Comparison of ENCODE assay signal across 13 mouse cellular contexts in the genomic region with DNA sequence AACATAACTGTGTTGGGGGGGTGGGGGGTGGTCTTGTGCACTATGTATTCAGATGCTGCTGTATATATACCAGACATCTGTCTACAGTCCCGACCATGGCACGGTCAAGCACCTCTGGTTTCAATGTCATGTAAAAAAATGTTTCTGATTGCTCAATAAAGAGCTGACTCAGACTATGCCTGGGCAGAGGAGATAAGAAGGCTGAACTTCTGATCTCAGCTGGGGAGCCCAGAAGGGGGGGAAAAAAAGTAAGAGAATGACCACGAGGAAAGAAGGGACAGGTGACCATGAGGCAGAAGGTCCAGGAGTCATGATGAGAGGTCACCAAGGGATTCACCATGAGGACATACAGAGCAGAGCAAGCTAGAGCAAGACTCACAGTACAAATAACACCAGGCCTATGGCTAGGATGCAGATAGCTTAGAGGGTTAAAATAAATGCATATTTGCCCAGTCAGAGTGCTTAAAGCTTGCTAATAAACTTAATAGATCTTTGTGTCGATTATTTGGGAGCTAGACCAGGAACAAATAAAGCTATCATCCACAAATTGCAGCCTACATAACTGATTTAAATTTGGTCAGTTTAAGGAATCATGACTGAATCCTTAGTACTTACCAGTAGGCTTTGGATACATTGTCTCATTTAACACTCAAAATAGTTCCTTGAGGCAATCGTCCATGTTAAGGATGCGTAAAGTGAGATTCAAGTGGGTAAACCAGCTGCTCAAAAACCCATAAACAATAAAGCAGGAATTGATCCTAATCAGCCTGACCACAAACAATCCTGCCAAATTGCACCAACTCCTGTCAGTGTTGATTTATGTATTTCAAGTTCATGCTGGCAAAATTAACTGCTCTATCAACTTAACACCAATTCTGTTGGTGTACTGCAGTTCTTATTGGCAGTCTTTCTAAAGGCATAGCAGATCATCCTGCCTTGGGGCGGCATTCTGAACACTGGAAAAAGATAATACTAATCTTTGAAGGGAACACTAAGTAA. TPM values are rescaled to one million over a fixed set of nuclear protein-coding genes. Genes with fewer than 3 reads are reported as not detected.
DNase-seq lines count a peak whose midpoint lies in the region; ATAC-seq and TF ChIP-seq lines count a peak whose summit lies in the region.
"Had no signal": no experiment of that assay in that cellular context is flagged by ENCODE, and none has a peak within 500 bp of the region (broad histone marks: within the 10 kb centered on the region; RNA-seq: fewer than 3 reads in every experiment).

No protein-coding gene starts in this region.

- H3K36me3 ChIP-seq in G1E (replicated peaks): peaks cover 10% of the 10 kb centered on the region
- H3K36me3 ChIP-seq in liver, postnatal 0 days (replicated peaks; ENCODE audit: insufficient read depth, low read length): no peaks in the 10 kb centered on the region
- no peaks in the 10 kb centered on the region for H3K36me3 ChIP-seq in forebrain, embryonic 13.5 days (ENCODE audit: poor library complexity, severe bottlenecking)
- H3K36me3 ChIP-seq: hindbrain, embryonic 10.5 days; midbrain, embryonic 12.5 days had no signal

- 0 out of 2 replicates have a peak, but pooled peaks cover 7% of the 10 kb centered on the region for H3K9me3 ChIP-seq in G1E (replicated peaks)
- no peaks in the 10 kb centered on the region for H3K9me3 ChIP-seq in liver, postnatal 0 days (ENCODE audit: low read length)
- peaks cover 4% of the 10 kb centered on the region for H3K9me3 ChIP-seq in forebrain, embryonic 13.5 days (replicated peaks)
- H3K9me3 ChIP-seq: midbrain, embryonic 12.5 days had no signal

- peak; percentile 38 for DNase-seq in adrenal gland, adult 8-10 months
- DNase-seq in adrenal gland, postnatal 4 days (ENCODE audit: low spot score in 2 of 2): no peak
- DNase-seq in G1E (ENCODE audit: low spot score): no peak
- no peak for DNase-seq in liver, postnatal 0 days
- no peak for DNase-seq in testis, postnatal 14 days (ENCODE audit: low spot score)
- DNase-seq: cerebellum, postnatal 36 days; kidney, postnatal 4 days had no signal

- TF ChIP-seq CTCF in G1E (IDR thresholded peaks at IDR 0.05; ENCODE audit: low read depth, low read length): no peak
- no peak for TF ChIP-seq CTCF in liver, postnatal 0 days (IDR thresholded peaks at IDR 0.05; ENCODE audit: low read depth)

- no peaks in the 10 kb centered on the region for H3K27me3 ChIP-seq in G1E (ENCODE audit: insufficient read depth, low read length)
- no peaks in the 10 kb centered on the region for H3K27me3 ChIP-seq in liver, postnatal 0 days (ENCODE audit: insufficient read depth, low read length)
- H3K27me3 ChIP-seq in forebrain, embryonic 13.5 days: 0 out of 2 replicates have a peak, but pooled peaks cover 3% of the 10 kb centered on the region

- H3K4me1 ChIP-seq in G1E (ENCODE audit: insufficient read depth, low read depth, low read length): peaks cover 58% of the 10 kb centered on the region
- H3K4me1 ChIP-seq in liver, postnatal 0 days (ENCODE audit: insufficient read depth): peaks cover 33% of the 10 kb centered on the region
- H3K4me1 ChIP-seq in forebrain, embryonic 13.5 days: peaks cover 15% of the 10 kb centered on the region

- H3K4me3 ChIP-seq in G1E (ENCODE audit: low read depth, low read length): peak overlapping the region; percentile 28; the same call in 1 of the 2 replicates
- H3K4me3 ChIP-seq in liver, postnatal 0 days (ENCODE audit: low read depth, low read length): no peak overlapping the region
- H3K4me3 ChIP-seq in forebrain, embryonic 13.5 days: no peak overlapping the region
- H3K4me3 ChIP-seq: hindbrain, embryonic 10.5 days; midbrain, embryonic 12.5 days had no signal

- H3K27ac ChIP-seq in liver, postnatal 0 days (ENCODE audit: low read depth): peak overlapping the region; percentile 44
- no peak overlapping the region for H3K27ac ChIP-seq in forebrain, embryonic 13.5 days
- H3K27ac ChIP-seq: hindbrain, embryonic 10.5 days; midbrain, embryonic 12.5 days had no signal

- peak; percentile 93 for TF ChIP-seq EP300 in liver, postnatal 0 days (IDR thresholded peaks at IDR 0.05; ENCODE audit: low read depth)

- H3K9ac ChIP-seq in liver, postnatal 0 days (replicated peaks): no peak overlapping the region
- H3K9ac ChIP-seq in forebrain, embryonic 13.5 days: no peak overlapping the region
- H3K9ac ChIP-seq: midbrain, embryonic 12.5 days had no signal

- peak overlapping the region; percentile 37 for H3K4me2 ChIP-seq in liver, postnatal 0 days (ENCODE audit: low read depth, low read length)
- no peak overlapping the region for H3K4me2 ChIP-seq in forebrain, embryonic 13.5 days
- H3K4me2 ChIP-seq: midbrain, embryonic 12.5 days had no signal

- peak; percentile 79 for ATAC-seq in G1E (ENCODE audit: extremely low read depth, insufficient number of reproducible peaks, low FRiP score, poor library complexity, severe bottlenecking)
- peak; percentile 83 for ATAC-seq in erythroid progenitor cell, adult 5-6 weeks (replicated peaks; ENCODE audit: low FRiP score, poor library complexity, severe bottlenecking)
- peak; percentile 88 for ATAC-seq in liver, postnatal 0 days
- no peak for ATAC-seq in cerebellum, adult (ENCODE audit: insufficient number of reproducible peaks, low FRiP score, low TSS enrichment)
- no peak for ATAC-seq in forebrain, embryonic 13.5 days
- ATAC-seq: forebrain, embryonic 14.5 days had no signal

- WGBS in liver, postnatal 0 days (ENCODE audit: insufficient replicate concordance): 41% methylated on average over 7 of the region's 7 CpGs
- 87% methylated on average over 7 of the region's 7 CpGs for WGBS in forebrain, embryonic 13.5 days

RNA-seq across cellular contexts. Expression of gene Pip4k2a, which starts 5.1 kb away (rescaled TPM):
- total RNA-seq in adrenal gland, adult 8-10 months (2022): 10 to 100 TPM; 35.3 to 46.5 (median 39.4) TPM
- total RNA-seq in adrenal gland, postnatal 4 days (2021): 10 to 100 TPM; 23.8 to 25.1 TPM
- total RNA-seq in G1E (2014; fragmentation: Nextera tagmentation): 102 and 173 TPM in 2 replicates
- 56.5 and 72.3 TPM in 2 replicates for total RNA-seq in G1E (2017)
- 21.1 and 33.9 TPM in 2 replicates for polyA plus RNA-seq in G1E (2012)
- 101 and 117 TPM in 2 replicates for total RNA-seq in erythroid progenitor cell, adult 5-6 weeks (2015; ENCODE audit: low replicate concordance)
- 61.7 and 82.0 TPM in 2 replicates for total RNA-seq in erythroid progenitor cell, adult 5-6 weeks (2017; ENCODE audit: low replicate concordance)
- polyA plus RNA-seq in liver, postnatal 0 days (2015; fragmentation: Nextera tagmentation; extraction: Ambion mirVana): 6.7 and 8.0 TPM in 2 replicates
- polyA plus RNA-seq in forebrain, embryonic 13.5 days (2015; fragmentation: Nextera tagmentation; extraction: Ambion mirVana): 8.0 and 8.3 TPM in 2 replicates

RNA-seq across cellular contexts. Expression of gene 4930426L09Rik, which starts 5.3 kb away (rescaled TPM):
- 1 to 10 TPM in 1 of 4 experiments, under 1 TPM in 3; 0.23 to 1.2 (median 0.79) TPM for total RNA-seq in adrenal gland, adult 8-10 months (2022)
- total RNA-seq in adrenal gland, postnatal 4 days (2021): 1 to 10 TPM; 1.1 to 1.4 TPM
- total RNA-seq in G1E (2014; fragmentation: Nextera tagmentation): 8.7 and 13.8 TPM in 2 replicates
- total RNA-seq in G1E (2017): 1.6 and 2.0 TPM in 2 replicates
- 0.23 and 0.36 TPM in 2 replicates for polyA plus RNA-seq in G1E (2012)
- 0.72 TPM in 1 of 2 replicates, not detected in the other for total RNA-seq in erythroid progenitor cell, adult 5-6 weeks (2015; ENCODE audit: low replicate concordance)
- total RNA-seq in erythroid progenitor cell, adult 5-6 weeks (2017; ENCODE audit: low replicate concordance): 1.5 and 1.6 TPM in 2 replicates
- polyA plus RNA-seq in liver, postnatal 0 days (2015; fragmentation: Nextera tagmentation; extraction: Ambion mirVana): 0.21 and 0.24 TPM in 2 replicates
- polyA plus RNA-seq in forebrain, embryonic 13.5 days (2015; fragmentation: Nextera tagmentation; extraction: Ambion mirVana): 0.26 and 0.48 TPM in 2 replicates

Comparison
In these comparisons a context has a peak if more than half of its experiments do, and no peak if none do; other contexts are left out.
1. ATAC-seq: peak in G1E (single experiment), erythroid progenitor cell, adult 5-6 weeks (single experiment) and liver, postnatal 0 days (single experiment); none in cerebellum, adult (single experiment) and forebrain, embryonic 13.5 days (single experiment).